In genomic region chr8:84458853-84459252, GRCm38 (mm10) we compare ENCODE assay signal across 16 mouse cellular contexts.
DNase-seq lines count a peak whose midpoint lies in the region; ATAC-seq and TF ChIP-seq lines count a peak whose summit lies in the region.
"Had no signal": no experiment of that assay in that cellular context is flagged by ENCODE, and none has a peak within 500 bp of the region (broad histone marks: within the 10 kb centered on the region; RNA-seq: fewer than 3 reads in every experiment).

No protein-coding gene starts in this region.

- DNase-seq in hindbrain, embryonic 11.5 days (ENCODE audit: low spot score): no peak
- DNase-seq in midbrain, embryonic 14.5 days: no peak
- DNase-seq in thymus, adult 2 months: no peak
- no peak for DNase-seq in adrenal gland, adult 2 months
- DNase-seq: B cell, adult 2 months; gastrocnemius, postnatal 36 days; spleen, adult 18-20 months; thymus, adult 18-20 months had no signal

- no peak for TF ChIP-seq POLR2A in ES-Bruce4 (IDR thresholded peaks at IDR 0.05; ENCODE audit: insufficient read depth, low read length)
- no peak for TF ChIP-seq POLR2A in thymus, adult 2 months (IDR thresholded peaks at IDR 0.05; ENCODE audit: control insufficient read depth, extremely low read depth, insufficient read depth, low read length, poor library complexity)

- peaks cover 26% of the 10 kb centered on the region for H3K36me3 ChIP-seq in forebrain, embryonic 12.5 days (replicated peaks)
- peaks cover 11% of the 10 kb centered on the region for H3K36me3 ChIP-seq in forebrain, embryonic 16.5 days (ENCODE audit: control insufficient read depth, insufficient read depth)
- peaks cover 6% of the 10 kb centered on the region; the same call in 1 of the 2 replicates for H3K36me3 ChIP-seq in ES-Bruce4 (ENCODE audit: control insufficient read depth, insufficient read depth, low read length, poor library complexity, severe bottlenecking)
- H3K36me3 ChIP-seq in hindbrain, embryonic 11.5 days (ENCODE audit: control insufficient read depth, insufficient read depth, low read length): 0 out of 2 replicates have a peak, but pooled peaks cover 2% of the 10 kb centered on the region
- peaks cover 27% of the 10 kb centered on the region for H3K36me3 ChIP-seq in midbrain, embryonic 14.5 days (ENCODE audit: control insufficient read depth, insufficient read depth, low read length)
- no peaks in the 10 kb centered on the region for H3K36me3 ChIP-seq in thymus, adult 2 months (ENCODE audit: control insufficient read depth, insufficient read depth, low read length)
- H3K36me3 ChIP-seq: heart, embryonic 15.5 days; lung, embryonic 15.5 days had no signal

- 0 out of 2 replicates have a peak overlapping the region, but pooled peaks have one; percentile 13 for H3K27ac ChIP-seq in forebrain, embryonic 12.5 days
- H3K27ac ChIP-seq in forebrain, embryonic 16.5 days (ENCODE audit: low read length): no peak overlapping the region
- H3K27ac ChIP-seq in ES-Bruce4 (ENCODE audit: insufficient read depth, low read length): peak overlapping the region; percentile 2; the same call in 1 of the 2 replicates
- H3K27ac ChIP-seq in hindbrain, embryonic 11.5 days (ENCODE audit: low read depth, low read length): peak overlapping the region; percentile 43; the same call in 1 of the 2 replicates
- peak overlapping the region; percentile 64 for H3K27ac ChIP-seq in midbrain, embryonic 14.5 days (replicated peaks; ENCODE audit: low read depth, low read length)
- H3K27ac ChIP-seq in thymus, adult 2 months (ENCODE audit: control insufficient read depth, insufficient read depth, low read length): no peak overlapping the region
- H3K27ac ChIP-seq: heart, embryonic 15.5 days; lung, embryonic 15.5 days had no signal

- H3K9me3 ChIP-seq in forebrain, embryonic 12.5 days: peaks cover 12% of the 10 kb centered on the region; the same call in 1 of the 2 replicates
- H3K9me3 ChIP-seq in forebrain, embryonic 16.5 days (ENCODE audit: control insufficient read depth, low read length): peaks cover 8% of the 10 kb centered on the region
- peaks cover 10% of the 10 kb centered on the region for H3K9me3 ChIP-seq in ES-Bruce4 (replicated peaks; ENCODE audit: control insufficient read depth, insufficient read depth, low read length, poor library complexity, severe bottlenecking)
- H3K9me3 ChIP-seq in hindbrain, embryonic 11.5 days (ENCODE audit: control insufficient read depth, low read length): 0 out of 2 replicates have a peak, but pooled peaks cover 3% of the 10 kb centered on the region
- peaks cover 8% of the 10 kb centered on the region for H3K9me3 ChIP-seq in midbrain, embryonic 14.5 days (ENCODE audit: control insufficient read depth, low read length)
- H3K9me3 ChIP-seq: lung, embryonic 15.5 days had no signal

- no peak for TF ChIP-seq CTCF in ES-Bruce4 (IDR thresholded peaks at IDR 0.05; ENCODE audit: low read depth, low read length)
- TF ChIP-seq CTCF in thymus, adult 2 months (IDR thresholded peaks at IDR 0.05; ENCODE audit: borderline replicate concordance, control insufficient read depth, extremely low read depth, insufficient read depth, low read length, poor library complexity): no peak

- no peak for TF ChIP-seq EP300 in ES-Bruce4 (IDR thresholded peaks at IDR 0.05; ENCODE audit: insufficient read depth, low read depth, low read length)

- no peaks in the 10 kb centered on the region for H3K27me3 ChIP-seq in forebrain, embryonic 12.5 days
- no peaks in the 10 kb centered on the region for H3K27me3 ChIP-seq in forebrain, embryonic 16.5 days (replicated peaks; ENCODE audit: control insufficient read depth, insufficient read depth, low read length)
- H3K27me3 ChIP-seq in ES-Bruce4 (ENCODE audit: control insufficient read depth, insufficient read depth, low read length, poor library complexity, severe bottlenecking): no peaks in the 10 kb centered on the region
- no peaks in the 10 kb centered on the region for H3K27me3 ChIP-seq in hindbrain, embryonic 11.5 days (ENCODE audit: control insufficient read depth, insufficient read depth, low read length)
- H3K27me3 ChIP-seq in midbrain, embryonic 14.5 days (ENCODE audit: control insufficient read depth, insufficient read depth, low read length): no peaks in the 10 kb centered on the region
- no peaks in the 10 kb centered on the region for H3K27me3 ChIP-seq in thymus, adult 2 months (ENCODE audit: control insufficient read depth, insufficient read depth, low read length)
- H3K27me3 ChIP-seq: heart, embryonic 15.5 days; lung, embryonic 15.5 days had no signal

- peaks cover 7% of the 10 kb centered on the region for H3K4me1 ChIP-seq in forebrain, embryonic 12.5 days
- peaks cover 3% of the 10 kb centered on the region; the same call in 1 of the 2 replicates for H3K4me1 ChIP-seq in forebrain, embryonic 16.5 days (replicated peaks; ENCODE audit: control insufficient read depth, insufficient read depth, low read length)
- H3K4me1 ChIP-seq in ES-Bruce4 (ENCODE audit: control insufficient read depth, insufficient read depth, low read length): no peaks in the 10 kb centered on the region
- no peaks in the 10 kb centered on the region for H3K4me1 ChIP-seq in hindbrain, embryonic 11.5 days (replicated peaks; ENCODE audit: control insufficient read depth, insufficient read depth, low read length)
- H3K4me1 ChIP-seq in midbrain, embryonic 14.5 days (ENCODE audit: control insufficient read depth, insufficient read depth, low read length): no peaks in the 10 kb centered on the region
- no peaks in the 10 kb centered on the region for H3K4me1 ChIP-seq in thymus, adult 2 months (replicated peaks; ENCODE audit: control insufficient read depth, insufficient read depth, low read length)
- H3K4me1 ChIP-seq: lung, embryonic 15.5 days had no signal

- WGBS in forebrain, embryonic 12.5 days: 71% methylated on average over 7 of the region's 7 CpGs
- WGBS in forebrain, embryonic 16.5 days: 69% methylated on average over 7 of the region's 7 CpGs
- WGBS in hindbrain, embryonic 11.5 days: 65% methylated on average over 7 of the region's 7 CpGs
- 63% methylated on average over 7 of the region's 7 CpGs for WGBS in midbrain, embryonic 14.5 days
- WGBS in thymus, adult 2 months: 64% methylated on average over 7 of the region's 7 CpGs

- no peak overlapping the region for H3K4me3 ChIP-seq in forebrain, embryonic 12.5 days (replicated peaks)
- no peak overlapping the region for H3K4me3 ChIP-seq in forebrain, embryonic 16.5 days (replicated peaks; ENCODE audit: low read length)
- no peak overlapping the region for H3K4me3 ChIP-seq in ES-Bruce4 (ENCODE audit: low read depth, low read length)
- H3K4me3 ChIP-seq in hindbrain, embryonic 11.5 days (ENCODE audit: low read depth, low read length): no peak overlapping the region
- H3K4me3 ChIP-seq in midbrain, embryonic 14.5 days (replicated peaks; ENCODE audit: low read depth, low read length): no peak overlapping the region
- no peak overlapping the region for H3K4me3 ChIP-seq in thymus, adult 2 months (ENCODE audit: control insufficient read depth, insufficient read depth, low read length)
- H3K4me3 ChIP-seq: erythroblast, embryonic 14.5 days; heart, embryonic 15.5 days; lung, embryonic 15.5 days had no signal

- no peak for ATAC-seq in forebrain, embryonic 12.5 days (ENCODE audit: low FRiP score)
- ATAC-seq in forebrain, embryonic 16.5 days: no peak
- no peak for ATAC-seq in hindbrain, embryonic 11.5 days (ENCODE audit: low FRiP score)
- no peak for ATAC-seq in midbrain, embryonic 14.5 days (ENCODE audit: low FRiP score, low TSS enrichment)
- ATAC-seq in inflammation-experienced regulatory T-cells, adult 6 months: no peak
- ATAC-seq: intestine, postnatal 0 days had no signal

- H3K4me2 ChIP-seq in forebrain, embryonic 12.5 days: no peak overlapping the region
- H3K4me2 ChIP-seq in forebrain, embryonic 16.5 days (ENCODE audit: low read length): no peak overlapping the region
- no peak overlapping the region for H3K4me2 ChIP-seq in hindbrain, embryonic 11.5 days (replicated peaks; ENCODE audit: low read depth, low read length)
- no peak overlapping the region for H3K4me2 ChIP-seq in midbrain, embryonic 14.5 days (ENCODE audit: low read length)
- H3K4me2 ChIP-seq: heart, embryonic 15.5 days; lung, embryonic 15.5 days had no signal

- no peak overlapping the region for H3K9ac ChIP-seq in forebrain, embryonic 12.5 days
- no peak overlapping the region; the same call in 1 of the 2 replicates for H3K9ac ChIP-seq in forebrain, embryonic 16.5 days (replicated peaks; ENCODE audit: low read depth, low read length)
- H3K9ac ChIP-seq in ES-Bruce4 (ENCODE audit: low read depth, poor library complexity, severe bottlenecking): no peak overlapping the region
- 0 out of 2 replicates have a peak overlapping the region, but pooled peaks have one; percentile 31 for H3K9ac ChIP-seq in hindbrain, embryonic 11.5 days (ENCODE audit: low read depth, low read length)
- H3K9ac ChIP-seq in midbrain, embryonic 14.5 days (replicated peaks; ENCODE audit: low read length): no peak overlapping the region
- H3K9ac ChIP-seq: heart, embryonic 15.5 days; lung, embryonic 15.5 days had no signal

Comparison
In these comparisons a context has a peak if more than half of its experiments do, and no peak if none do; other contexts are left out.
1. H3K27ac ChIP-seq: peak in forebrain, embryonic 12.5 days (single experiment), ES-Bruce4 (single experiment), hindbrain, embryonic 11.5 days (single experiment) and midbrain, embryonic 14.5 days (single experiment); none in forebrain, embryonic 16.5 days (single experiment) and thymus, adult 2 months (single experiment).